14 mouse cellular contexts compared by ENCODE assay signal in the genomic region with DNA sequence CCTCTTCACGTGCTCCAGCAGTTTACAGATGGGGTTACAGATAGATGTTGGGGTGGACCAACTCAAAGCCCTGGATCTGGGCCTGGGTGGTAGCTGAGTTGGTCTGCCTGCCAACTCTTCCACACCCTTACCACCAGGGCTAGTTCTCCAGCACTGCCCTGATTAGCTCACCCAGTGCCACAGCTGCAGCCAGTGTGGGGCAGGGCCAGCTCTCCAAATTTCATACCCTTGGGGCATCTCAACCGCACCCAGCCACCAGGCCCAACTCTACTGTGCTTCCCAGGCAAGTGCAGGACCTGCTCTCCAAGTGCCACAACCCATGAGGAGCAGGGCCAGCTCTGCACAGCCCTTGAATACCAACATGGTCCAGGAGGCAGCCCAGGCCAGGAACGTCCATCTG. TPM values are rescaled to one million over a fixed set of nuclear protein-coding genes. Genes with fewer than 3 reads are reported as not detected.
DNase-seq lines count a peak whose midpoint lies in the region; ATAC-seq lines count a peak whose summit lies in the region.
"Had no signal": no experiment of that assay in that cellular context is flagged by ENCODE, and none has a peak within 500 bp of the region (broad histone marks: within the 10 kb centered on the region; RNA-seq: fewer than 3 reads in every experiment).

No protein-coding gene starts in this region.

- peak; percentile 43 for ATAC-seq in megakaryocyte progenitor cell, adult 5-6 weeks (replicated peaks; ENCODE audit: poor library complexity)
- ATAC-seq: CD4-positive, CD25-positive, alpha-beta regulatory T cell, adult 4 months; forebrain, embryonic 15.5 days had no signal

- DNase-seq in 3134 (ENCODE audit: extremely low read depth, insufficient read length, low spot score) (peak; percentile 91), 3T3-L1 (ENCODE audit: low read depth, low spot score) (peak; percentile 49)
- DNase-seq in ovary, postnatal 10 days (ENCODE audit: low spot score): no peak
- DNase-seq in adrenal gland, postnatal 36 days: no peak
- DNase-seq in cerebellum, adult 9-11 months: no peak
- DNase-seq: adrenal gland, adult 2 months; adrenal gland, postnatal 14 days; B cell, adult 2 months; cerebellum, adult 11-12 months; cerebellum, adult 8-10 months; gastrocnemius, postnatal 25 days had no signal

RNA-seq across cellular contexts. Expression of a gene that starts 37.8 kb away (rescaled TPM):
- total RNA-seq in megakaryocyte progenitor cell, adult 5-6 weeks (2015): 167 and 191 TPM in 2 replicates
- total RNA-seq in megakaryocyte progenitor cell, adult 5-6 weeks (2017): 238 and 338 TPM in 2 replicates
- total RNA-seq in adrenal gland, postnatal 36 days (2021): 100 to 1,000 TPM; 309 to 387 TPM

RNA-seq across cellular contexts. Expression of a gene that starts 49.0 kb away (rescaled TPM):
- 196 and 255 TPM in 2 replicates for total RNA-seq in megakaryocyte progenitor cell, adult 5-6 weeks (2015)
- total RNA-seq in megakaryocyte progenitor cell, adult 5-6 weeks (2017): 44.4 and 60.6 TPM in 2 replicates
- total RNA-seq in adrenal gland, postnatal 36 days (2021): 100 to 1,000 TPM; 563 to 586 TPM

Comparison
In these comparisons a context has a peak if more than half of its experiments do, and no peak if none do; other contexts are left out.
1. DNase-seq: peak in 3134 (single experiment) and 3T3-L1 (single experiment); none in ovary, postnatal 10 days (single experiment), adrenal gland, postnatal 36 days (0 of 2) and cerebellum, adult 9-11 months (single experiment).